Mouse (Mus musculus) left cerebral cortex, adult 2 months (tissue): ENCODE measurements around the gene Lpin3. TPM values are rescaled to one million over a fixed set of nuclear protein-coding genes. Genes with fewer than 3 reads are reported as not detected.

Experiments used
- DNase-seq, 2 experiments: peaks; one replicate each; pipeline ENCODE4 v3.0.0; 2021 to 2022; ENCODE audit warnings: low spot score in 2 of 2, mixed read lengths in 1 of 2; ENCODE audit errors: extremely low spot score in 1 of 2
- H3K27ac ChIP-seq: fragments of 200-600 bp; 2 replicates; pipeline ENCODE4 v1.8.1; 2022
- H3K4me3 ChIP-seq: fragments of 200-600 bp; 2 replicates; pipeline ENCODE4 v1.8.1; 2022
- CTCF ChIP-seq: fragments of 200-600 bp; IDR thresholded peaks from 2 replicates; pipeline ENCODE4 v1.8.1; 2022; ENCODE audit warnings: antibody characterized with exemption, mild to moderate bottlenecking, moderate library complexity
- intact Hi-C: fragments of 180-260 bp; cut with DNase I; formaldehyde crosslinking; loops from one replicate; pipeline ENCODE4 v1.15.1; 2025
- total RNA-seq, 2 experiments: library from RNA; stranded (reverse); gene quantifications; 2 replicates each; pipeline ENCODE4 v1.2.3; 2021

The Lpin3 gene
- total RNA-seq, 2 experiments from 2014 or later, result 0.65 to 1.8 TPM

DNA sequence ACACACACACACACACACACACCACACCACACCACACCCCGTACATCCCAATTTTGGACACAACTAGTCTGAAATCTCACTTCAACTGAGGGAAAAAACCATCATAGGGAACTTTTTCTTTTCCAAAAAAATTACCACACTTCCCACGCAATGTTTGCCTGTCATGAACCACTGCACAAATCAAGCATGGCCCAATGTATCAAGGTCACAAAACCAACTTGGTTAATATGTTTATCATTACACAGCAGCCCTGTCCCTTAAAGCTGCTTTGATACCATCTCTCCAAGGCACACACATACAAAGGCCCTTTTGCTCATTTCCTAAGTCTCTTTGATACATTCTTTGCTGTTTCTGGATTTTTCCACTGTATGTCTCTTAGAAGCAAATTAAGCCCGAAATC lies 9.2 kb upstream of the Lpin3 start:
- intact Hi-C loops, result loop anchor here (5.0 kb wide), 3 partner anchors 64 to 224 kb away; partner anchors contain the start of genes Plcg1 and Top1
- H3K27ac ChIP-seq, result peak overlapping the region; percentile 97

DNA sequence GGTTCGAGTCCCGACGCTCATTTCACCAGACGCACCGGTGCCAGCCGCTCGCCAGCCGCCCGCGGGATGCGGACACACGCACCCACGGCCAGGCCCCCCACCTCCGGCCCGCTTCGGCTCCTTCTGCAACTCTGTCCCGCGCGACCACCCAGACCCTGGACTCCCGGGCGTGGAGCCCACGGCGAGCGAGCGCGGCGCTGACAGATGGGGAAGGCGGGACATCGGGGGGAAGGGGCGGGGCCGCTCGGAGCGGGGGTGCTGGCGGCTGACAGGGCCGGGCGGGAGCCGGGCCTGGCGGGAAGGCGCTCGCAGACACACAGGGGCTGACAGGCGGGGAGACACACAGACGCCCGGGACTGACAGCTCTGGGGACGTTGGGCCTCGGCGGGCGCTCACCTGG lies 8.1 kb upstream of the Lpin3 start:
- intact Hi-C loops, result loop anchor here (2.0 to 5.0 kb wide), 4 partner anchors 65 to 225 kb away; partner anchors contain the start of genes Plcg1 and Top1
- TF ChIP-seq CTCF, result no peak
- peak overlapping the region; percentile 80 for H3K4me3 ChIP-seq
- H3K27ac ChIP-seq, result peak overlapping the region; percentile 97
- peak; percentile 72 to 75 for DNase-seq

More for the DNA sequence above, 9.2 kb upstream of the Lpin3 start:
- no peak for DNase-seq
- no peak for TF ChIP-seq CTCF
- peak overlapping the region; percentile 80 for H3K4me3 ChIP-seq

- H3K4me3 ChIP-seq, result peak within 1 kb of the TSS; percentile 80
- intact Hi-C loops, result loop anchor here (2.0 to 5.0 kb wide), 4 partner anchors 66 to 226 kb away; partner anchors contain the start of genes Plcg1 and Top1
- DNase-seq, result peak; percentile 90 to 91
- TF ChIP-seq CTCF, result no peak
- peak within 1 kb of the TSS; percentile 97 for H3K27ac ChIP-seq
Measured at GRCm38 (mm10) chr2:160872890-160873382, 7.5 kb upstream of the Lpin3 start, which contains the start of gene Zhx3. Gene Zhx3, minus strand, starts transcription at chr2:160872998.

GRCm38 (mm10) chr2:160874231-160874877 lies 6.1 kb upstream of the Lpin3 start:
- DNase-seq, result no peak
- Histone ChIP-seq H3K27ac (peak overlapping the region; percentile 97; the same call in 1 of the 2 replicates), H3K4me3 (no peak overlapping the region)
- intact Hi-C loops, result loop anchor here (5.0 kb wide), 3 partner anchors 67 to 227 kb away; partner anchors contain the start of genes Plcg1 and Top1
- TF ChIP-seq CTCF, result no peak

- intact Hi-C loops, result no loop called here
- Histone ChIP-seq H3K27ac (no peak overlapping the region), H3K4me3 (no peak overlapping the region)
- no peak for DNase-seq
- TF ChIP-seq CTCF, result peak; percentile 47
Measured at GRCm38 (mm10) chr2:160876115-160876514, 4.4 kb upstream of the Lpin3 start.

DNA sequence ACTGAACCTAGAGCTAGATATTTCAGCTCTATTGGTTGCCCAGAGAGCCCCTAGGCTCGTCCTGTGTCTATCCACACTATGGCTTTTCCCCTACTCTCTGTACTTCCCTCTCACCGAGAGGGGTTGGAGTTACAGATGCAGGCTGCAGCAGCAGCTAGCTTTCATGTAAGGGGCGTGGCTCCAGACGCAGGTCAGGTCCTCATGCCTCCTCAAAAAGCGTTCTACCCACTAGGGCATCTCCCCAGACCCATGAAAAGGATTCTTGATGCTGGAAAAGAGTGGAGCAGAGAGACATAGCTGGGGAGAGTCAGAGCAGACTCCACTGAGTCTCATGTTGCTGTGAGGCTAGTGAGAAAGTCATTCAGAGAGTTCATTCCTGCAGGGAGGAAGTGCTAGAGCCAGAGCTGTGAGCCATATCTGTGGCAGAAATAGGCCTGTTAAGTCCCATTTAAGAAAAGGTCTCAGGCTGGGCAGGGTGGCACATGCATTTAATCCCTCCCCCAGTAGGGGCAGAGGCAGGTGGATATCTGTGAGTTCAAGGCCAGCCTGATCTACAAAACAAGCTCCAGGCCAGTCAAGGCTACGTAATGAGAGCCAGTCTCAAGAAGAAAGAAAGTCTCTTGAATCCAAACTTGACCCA lies 1.1 kb downstream of the Lpin3 start:
- Histone ChIP-seq H3K4me3 (no peak overlapping the region), H3K27ac (no peak overlapping the region)
- TF ChIP-seq CTCF, result no peak; the same call in 1 of the 2 replicates
- no peak for DNase-seq
- intact Hi-C loops, result no loop called here

DNA sequence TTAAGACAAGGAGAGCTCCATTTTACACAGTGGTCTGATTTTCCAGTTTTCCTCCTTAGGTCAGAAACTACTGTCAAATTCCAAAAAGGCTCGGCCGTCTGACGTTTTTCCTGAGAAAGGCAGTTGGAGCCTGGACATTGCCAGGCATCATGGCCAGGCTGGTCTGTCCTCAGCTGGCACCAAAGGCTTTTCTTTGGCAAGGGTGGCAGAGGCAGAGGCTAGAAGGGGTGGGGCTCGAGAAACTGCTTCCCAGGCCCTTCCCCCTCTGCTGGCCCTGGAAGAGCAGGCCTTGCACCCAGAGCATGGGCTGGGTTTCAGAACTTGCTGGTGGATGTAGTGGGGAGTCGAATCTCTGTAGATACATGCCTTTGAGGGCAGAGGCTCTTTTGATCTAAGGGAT lies 2.0 kb downstream of the Lpin3 start:
- TF ChIP-seq CTCF, result no peak
- no peak overlapping the region for H3K27ac ChIP-seq

GRCm38 (mm10) chr2:160883912-160884311 lies 3.4 kb downstream of the Lpin3 start:
- H3K4me3 ChIP-seq, result no peak overlapping the region
- H3K27ac ChIP-seq, result no peak overlapping the region; the same call in 1 of the 2 replicates
- TF ChIP-seq CTCF, result no peak
- no peak for DNase-seq
- intact Hi-C loops, result no loop called here

More for the DNA sequence above, 2.0 kb downstream of the Lpin3 start:
- H3K4me3 ChIP-seq, result no peak overlapping the region
- no peak for DNase-seq
- intact Hi-C loops, result no loop called here

- intact Hi-C loops, result loop anchor here (5.0 kb wide), 1 partner anchor 168 kb away; no protein-coding TSS in a partner anchor
- peak; percentile 56 for TF ChIP-seq CTCF
- DNase-seq, result no peak
- H3K27ac ChIP-seq, result no peak overlapping the region
- H3K4me3 ChIP-seq, result no peak overlapping the region
Measured at GRCm38 (mm10) chr2:160884830-160885229, 4.4 kb downstream of the Lpin3 start.

GRCm38 (mm10) chr2:160886221-160886620 lies 5.8 kb downstream of the Lpin3 start:
- Histone ChIP-seq H3K27ac (no peak overlapping the region), H3K4me3 (no peak overlapping the region)
- intact Hi-C loops, result loop anchor here (1.0 to 5.0 kb wide), 4 partner anchors 123 to 287 kb away; partner anchors contain the start of gene Plcg1
- no peak for TF ChIP-seq CTCF
- no peak for DNase-seq

DNA sequence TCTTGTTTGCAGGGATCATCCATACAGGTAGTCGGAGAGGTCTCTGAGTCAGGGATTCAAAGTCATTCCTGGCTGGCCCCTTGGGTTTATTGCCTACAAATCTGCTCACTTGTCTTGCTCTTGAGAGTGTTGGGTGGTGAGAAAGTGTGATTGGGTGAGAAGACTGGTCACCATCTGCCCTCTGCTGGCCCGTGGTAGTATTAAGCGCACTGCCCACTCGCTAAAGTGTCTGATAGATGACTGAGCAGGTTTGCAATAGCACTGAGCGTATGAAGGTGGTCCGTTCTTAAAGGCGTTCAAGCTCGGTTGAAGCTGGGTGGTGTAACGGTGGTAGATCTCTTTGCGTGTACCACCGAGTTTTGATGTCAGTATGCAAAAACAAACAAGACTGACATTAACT lies 6.8 kb downstream of the Lpin3 start:
- Histone ChIP-seq H3K27ac (no peak overlapping the region), H3K4me3 (peak overlapping the region; percentile 16)
- TF ChIP-seq CTCF, result peak; percentile 80
- peak; percentile 79 to 83 for DNase-seq
- intact Hi-C loops, result loop anchor here (1.0 to 5.0 kb wide), 4 partner anchors 127 to 288 kb away; partner anchors contain the start of gene Plcg1

- intact Hi-C loops, result loop anchor here (1.0 to 5.0 kb wide), 4 partner anchors 128 to 289 kb away; partner anchors contain the start of gene Plcg1
- TF ChIP-seq CTCF, result no peak
- DNase-seq, result no peak
- no peak overlapping the region for H3K27ac ChIP-seq
- H3K4me3 ChIP-seq, result peak overlapping the region; percentile 16
Measured at GRCm38 (mm10) chr2:160887859-160888258, 7.4 kb downstream of the Lpin3 start.
